In the genomic region with DNA sequence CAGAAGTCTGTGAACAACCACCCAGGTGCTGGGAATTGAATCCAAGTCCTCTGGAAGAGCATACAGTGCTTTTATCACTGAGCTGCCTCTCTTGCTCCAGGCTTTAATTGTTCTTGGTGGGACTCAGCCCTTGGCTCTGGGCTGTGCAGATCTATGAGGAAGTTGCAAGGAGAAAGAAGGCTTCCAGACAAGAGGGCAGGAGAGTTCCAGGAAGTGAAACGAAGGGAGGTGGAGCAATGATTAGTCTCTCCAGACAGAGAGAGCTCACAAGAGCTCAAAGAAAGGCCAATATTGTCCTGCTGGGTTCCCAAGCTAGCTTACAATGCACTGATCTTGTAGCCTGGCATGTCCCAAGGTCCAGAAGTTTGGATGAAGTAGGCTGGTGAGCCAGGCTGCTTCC, we compare ENCODE assay signal across 11 mouse cellular contexts. TPM values are rescaled to one million over a fixed set of nuclear protein-coding genes. Genes with fewer than 3 reads are reported as not detected.
A peak's percentile ranks its signal among the peaks of the same experiment; 100 is the strongest.
DNase-seq lines count a peak whose midpoint lies in the region; ATAC-seq and TF ChIP-seq lines count a peak whose summit lies in the region.
"Had no signal": no experiment of that assay in that cellular context is flagged by ENCODE, and none has a peak within 500 bp of the region (broad histone marks: within the 10 kb centered on the region; RNA-seq: fewer than 3 reads in every experiment).

No protein-coding gene starts in this region.

- peak; percentile 62; the same call in 1 of the 2 replicates for ATAC-seq in intestine, embryonic 16.5 days
- no peak for ATAC-seq in intestine, embryonic 15.5 days
- ATAC-seq in megakaryocyte progenitor cell, adult 5-6 weeks (replicated peaks; ENCODE audit: poor library complexity) = peak; percentile 69

- no peaks in the 10 kb centered on the region for H3K27me3 ChIP-seq in intestine, embryonic 16.5 days (replicated peaks; ENCODE audit: control insufficient read depth, insufficient read depth, low read length)
- no peaks in the 10 kb centered on the region for H3K27me3 ChIP-seq in intestine, embryonic 15.5 days (replicated peaks)
- no peaks in the 10 kb centered on the region for H3K27me3 ChIP-seq in MEL (ENCODE audit: control insufficient read depth in 1 of 2, insufficient read depth in 2 of 2, low read length in 2 of 2)
- H3K27me3 ChIP-seq: kidney, embryonic 15.5 days; limb, embryonic 13.5 days had no signal

- TF ChIP-seq CTCF in MEL (IDR thresholded peaks at IDR 0.05 in 2 of 3, conservative IDR thresholded peaks at IDR 0.05 in 1 of 3; ENCODE audit: control insufficient read depth in 1 of 3, insufficient read depth in 1 of 3, low read depth in 2 of 3, low read length in 3 of 3, poor library complexity in 1 of 3, severe bottlenecking in 1 of 3) = no peak

- H3K4me1 ChIP-seq in intestine, embryonic 16.5 days (ENCODE audit: control insufficient read depth, insufficient read depth, low read length) = peaks cover 6% of the 10 kb centered on the region; the same call in 1 of the 2 replicates
- 0 out of 2 replicates have a peak, but pooled peaks cover 2% of the 10 kb centered on the region for H3K4me1 ChIP-seq in intestine, embryonic 15.5 days (replicated peaks)
- H3K4me1 ChIP-seq in MEL (ENCODE audit: control insufficient read depth in 1 of 2, insufficient read depth in 2 of 2, low read length in 2 of 2) = no peaks in the 10 kb centered on the region

- H3K36me3 ChIP-seq in intestine, embryonic 16.5 days (ENCODE audit: control insufficient read depth, insufficient read depth, low read length) = no peaks in the 10 kb centered on the region
- no peaks in the 10 kb centered on the region for H3K36me3 ChIP-seq in intestine, embryonic 15.5 days
- no peaks in the 10 kb centered on the region for H3K36me3 ChIP-seq in MEL (ENCODE audit: control insufficient read depth in 1 of 2, insufficient read depth in 2 of 2, low read length in 2 of 2)

- 32% methylated on average over 1 of the region's 1 CpGs for WGBS in intestine, embryonic 16.5 days
- 42% methylated on average over 1 of the region's 1 CpGs for WGBS in intestine, embryonic 15.5 days

- H3K9me3 ChIP-seq in intestine, embryonic 16.5 days (ENCODE audit: control insufficient read depth, low read length) = no peaks in the 10 kb centered on the region
- H3K9me3 ChIP-seq in intestine, embryonic 15.5 days = no peaks in the 10 kb centered on the region
- H3K9me3 ChIP-seq in MEL (replicated peaks; ENCODE audit: insufficient read depth, low read length) = no peaks in the 10 kb centered on the region
- H3K9me3 ChIP-seq: heart, embryonic 10.5 days; kidney, embryonic 15.5 days; limb, embryonic 13.5 days had no signal

- peak overlapping the region; percentile 39; the same call in 1 of the 2 replicates for H3K27ac ChIP-seq in intestine, embryonic 16.5 days (ENCODE audit: low read length)
- no peak overlapping the region for H3K27ac ChIP-seq in intestine, embryonic 15.5 days
- H3K27ac ChIP-seq in MEL (ENCODE audit: control insufficient read depth, low read depth, low read length) = no peak overlapping the region
- H3K27ac ChIP-seq: heart, embryonic 10.5 days; kidney, embryonic 15.5 days; limb, embryonic 13.5 days had no signal

- DNase-seq in MEL (ENCODE audit: low read depth, low spot score) = peak; percentile 50
- peak; percentile 41 for DNase-seq in brain, adult 2 months (ENCODE audit: low read depth, low spot score)
- no peak for DNase-seq in ovary, postnatal 36 days (ENCODE audit: low spot score)
- no peak for DNase-seq in MN1 (ENCODE audit: low spot score)
- DNase-seq: gastrocnemius, postnatal 14 days had no signal

- H3K79me2 ChIP-seq in MEL (ENCODE audit: control insufficient read depth, insufficient read depth, low read length, poor library complexity) = no peaks in the 10 kb centered on the region

- TF ChIP-seq EP300 in MEL (IDR thresholded peaks at IDR 0.05; ENCODE audit: low read depth in 1 of 2, low read length in 2 of 2) = no peak

- TF ChIP-seq POLR2A in MEL (IDR thresholded peaks at IDR 0.05; ENCODE audit: control insufficient read depth in 1 of 2, insufficient read depth in 1 of 2, low read depth in 1 of 2, low read length in 2 of 2, poor library complexity in 1 of 2) = no peak

- H3K4me2 ChIP-seq in intestine, embryonic 16.5 days (ENCODE audit: low read depth, low read length) = no peak overlapping the region
- no peak overlapping the region for H3K4me2 ChIP-seq in intestine, embryonic 15.5 days (replicated peaks)
- H3K4me2 ChIP-seq: kidney, embryonic 15.5 days; limb, embryonic 13.5 days had no signal

- no peak overlapping the region for H3K4me3 ChIP-seq in intestine, embryonic 16.5 days (ENCODE audit: low read length)
- H3K4me3 ChIP-seq in intestine, embryonic 15.5 days (replicated peaks) = no peak overlapping the region
- no peak overlapping the region for H3K4me3 ChIP-seq in MEL (ENCODE audit: control insufficient read depth in 1 of 2, insufficient read depth in 1 of 2, low read depth in 2 of 2, low read length in 2 of 2)
- H3K4me3 ChIP-seq: heart, embryonic 10.5 days; kidney, embryonic 15.5 days; limb, embryonic 13.5 days had no signal

- no peak for TF ChIP-seq RAD21 in MEL (IDR thresholded peaks at IDR 0.05; ENCODE audit: low read depth, low read length)

- no peak overlapping the region for H3K9ac ChIP-seq in intestine, embryonic 16.5 days (ENCODE audit: low read depth, low read length)
- no peak overlapping the region for H3K9ac ChIP-seq in intestine, embryonic 15.5 days
- H3K9ac ChIP-seq in MEL (ENCODE audit: control insufficient read depth, low read depth, low read length, poor library complexity, severe bottlenecking) = no peak overlapping the region
- H3K9ac ChIP-seq: kidney, embryonic 15.5 days; limb, embryonic 13.5 days had no signal

TF ChIP-seq in MEL, 35 proteins besides CTCF, POLR2A, EP300 and RAD21:
- TF ChIP-seq POLR2AphosphoS2 (IDR thresholded peaks at IDR 0.05; ENCODE audit: low read length) (no peak), NELFE (IDR thresholded peaks at IDR 0.05; ENCODE audit: low read depth, low read length) (no peak), HCFC1 (IDR thresholded peaks at IDR 0.05; ENCODE audit: low read depth, low read length) (no peak), NRF1 (IDR thresholded peaks at IDR 0.05; ENCODE audit: insufficient read depth, low read depth, low read length, poor library complexity, severe bottlenecking) (no peak)

RNA-seq across cellular contexts. Expression of gene Fbrsl1, which starts 27.4 kb away (rescaled TPM):
- polyA plus RNA-seq in intestine, embryonic 16.5 days (2015; fragmentation: Nextera tagmentation; extraction: Ambion mirVana) = 4.3 TPM in 2 replicates
- polyA plus RNA-seq in intestine, embryonic 15.5 days (2015; fragmentation: Nextera tagmentation; extraction: Ambion mirVana) = 9.6 and 11.2 TPM in 2 replicates
- 10.6 and 12.7 TPM in 2 replicates for total RNA-seq in MEL (2012; rRNA removed)
- 10 to 100 TPM in 1 of 2 experiments, not detected in 1; 56.1 TPM for polyA plus RNA-seq in MEL (2012; ENCODE audit: insufficient read depth in 1 of 2, insufficient read length in 2 of 2, low read depth in 1 of 2, low replicate concordance in 2 of 2, missing spikeins in 1 of 2)
- 21.3 and 35.4 TPM in 2 replicates for total RNA-seq in megakaryocyte progenitor cell, adult 5-6 weeks (2015)
- total RNA-seq in megakaryocyte progenitor cell, adult 5-6 weeks (2017) = 9.3 and 12.2 TPM in 2 replicates

Comparison
In these comparisons a context has a peak if more than half of its experiments do, and no peak if none do; other contexts are left out.
1. DNase-seq: peak in MEL (single experiment) and brain, adult 2 months (single experiment); none in ovary, postnatal 36 days (single experiment) and MN1 (single experiment).